In the genomic region with DNA sequence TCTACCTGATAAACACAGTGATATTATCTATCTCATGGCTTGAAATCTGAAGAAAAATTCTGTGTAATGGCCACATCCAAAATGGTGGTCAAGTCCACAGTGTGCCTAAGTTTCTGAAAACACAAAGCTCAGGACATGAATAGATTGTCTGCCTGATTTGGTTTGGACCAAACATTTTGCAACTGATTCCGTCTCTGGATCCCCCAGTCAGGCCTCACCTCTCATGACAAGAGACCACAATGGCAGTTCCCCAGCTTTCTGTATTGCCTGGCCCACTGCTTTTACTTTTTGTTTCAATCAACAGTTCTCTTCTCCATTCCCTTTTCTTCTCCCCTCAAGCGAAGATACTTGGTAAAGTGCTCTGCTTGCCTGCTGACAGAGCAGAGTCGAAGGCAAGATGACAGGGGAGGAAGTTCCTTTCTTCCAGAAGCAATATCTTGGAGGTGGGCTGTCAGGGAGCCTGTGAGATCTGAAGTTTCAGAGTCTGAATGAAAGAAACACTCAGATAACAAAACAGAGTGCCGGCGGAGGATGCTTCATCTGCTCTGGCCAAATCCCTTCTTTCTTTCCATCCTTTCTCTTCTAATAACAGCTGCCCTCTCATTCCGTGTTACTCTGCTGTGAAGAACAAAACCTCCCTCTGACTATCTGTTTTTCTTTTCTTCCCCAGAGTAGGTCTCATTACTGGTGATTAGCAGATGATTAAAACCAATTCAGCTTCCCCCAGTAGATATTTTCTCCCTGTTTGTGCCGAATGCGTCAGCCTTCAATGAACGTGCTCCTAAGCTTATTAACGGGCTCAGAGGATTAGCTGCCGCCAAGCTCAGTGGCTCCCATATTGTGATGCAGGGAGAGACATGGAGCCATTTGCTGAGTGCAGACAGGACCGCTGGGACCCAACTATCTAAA, we compare ENCODE assay signal across 16 mouse cellular contexts.
DNase-seq lines count a peak whose midpoint lies in the region; ATAC-seq lines count a peak whose summit lies in the region.
"Had no signal": no experiment of that assay in that cellular context is flagged by ENCODE, and none has a peak within 500 bp of the region (broad histone marks: within the 10 kb centered on the region; RNA-seq: fewer than 3 reads in every experiment).

No protein-coding gene starts in this region.

- no peaks in the 10 kb centered on the region for H3K4me1 ChIP-seq in embryonic facial prominence, embryonic 11.5 days (ENCODE audit: control insufficient read depth, insufficient read depth, low read length)
- H3K4me1 ChIP-seq in embryonic facial prominence, embryonic 10.5 days = peaks cover 16% of the 10 kb centered on the region
- H3K4me1 ChIP-seq in forebrain, embryonic 14.5 days (ENCODE audit: control insufficient read depth, insufficient read depth, low read length) = peaks cover 17% of the 10 kb centered on the region; the same call in 1 of the 2 replicates
- H3K4me1 ChIP-seq in midbrain, embryonic 10.5 days = peaks cover 35% of the 10 kb centered on the region
- no peaks in the 10 kb centered on the region for H3K4me1 ChIP-seq in liver, embryonic 11.5 days (replicated peaks; ENCODE audit: control insufficient read depth, insufficient read depth, low read length)

- DNase-seq in embryonic facial prominence, embryonic 11.5 days (ENCODE audit: low spot score) = peak; percentile 39
- no peak for DNase-seq in embryonic facial prominence, embryonic 10.5 days (ENCODE audit: low spot score)
- peak; percentile 91 for DNase-seq in forebrain, embryonic 14.5 days (ENCODE audit: low spot score)
- peak; percentile 72 for DNase-seq in midbrain, embryonic 10.5 days (ENCODE audit: low spot score)
- DNase-seq in retina, postnatal 7 days (ENCODE audit: low read depth, low spot score) = peak; percentile 53
- no peak for DNase-seq in testis, postnatal 14 days (ENCODE audit: low spot score)
- no peak for DNase-seq in liver, embryonic 11.5 days (ENCODE audit: low spot score)
- no peak for DNase-seq in kidney, postnatal 14 days
- DNase-seq: adrenal gland, adult 2 months; cerebellum, postnatal 14 days; heart, postnatal 4 days; kidney, adult 9 months; lung, adult 2 months; thymus, postnatal 14 days had no signal

- 31% methylated on average over 12 of the region's 12 CpGs for WGBS in embryonic facial prominence, embryonic 11.5 days
- WGBS in embryonic facial prominence, embryonic 10.5 days = 34% methylated on average over 12 of the region's 12 CpGs
- WGBS in forebrain, embryonic 14.5 days = 2% methylated on average over 12 of the region's 12 CpGs
- WGBS in midbrain, embryonic 10.5 days = 9% methylated on average over 12 of the region's 12 CpGs
- 46% methylated on average over 12 of the region's 12 CpGs for WGBS in liver, embryonic 11.5 days

- H3K36me3 ChIP-seq in embryonic facial prominence, embryonic 11.5 days (replicated peaks; ENCODE audit: control insufficient read depth, insufficient read depth, low read depth, low read length) = no peaks in the 10 kb centered on the region
- H3K36me3 ChIP-seq in embryonic facial prominence, embryonic 10.5 days (replicated peaks) = no peaks in the 10 kb centered on the region
- H3K36me3 ChIP-seq in forebrain, embryonic 14.5 days (ENCODE audit: control insufficient read depth, insufficient read depth, low read length) = no peaks in the 10 kb centered on the region
- H3K36me3 ChIP-seq in midbrain, embryonic 10.5 days = 0 out of 2 replicates have a peak, but pooled peaks cover 3% of the 10 kb centered on the region
- no peaks in the 10 kb centered on the region for H3K36me3 ChIP-seq in liver, embryonic 11.5 days (ENCODE audit: control insufficient read depth, insufficient read depth, low read length)

- no peak overlapping the region for H3K9ac ChIP-seq in embryonic facial prominence, embryonic 11.5 days (replicated peaks; ENCODE audit: low read length)
- peak overlapping the region; percentile 25; the same call in 1 of the 2 replicates for H3K9ac ChIP-seq in forebrain, embryonic 14.5 days (ENCODE audit: low read length)
- H3K9ac ChIP-seq in liver, embryonic 11.5 days (ENCODE audit: low read depth, low read length) = no peak overlapping the region

- peak; percentile 56; the same call in 1 of the 2 replicates for ATAC-seq in embryonic facial prominence, embryonic 11.5 days (replicated peaks; ENCODE audit: insufficient number of reproducible peaks, low FRiP score, low TSS enrichment, low read depth)
- peak; percentile 93 for ATAC-seq in forebrain, embryonic 14.5 days
- ATAC-seq in liver, embryonic 11.5 days (replicated peaks; ENCODE audit: low FRiP score) = no peak

- no peak overlapping the region for H3K4me3 ChIP-seq in embryonic facial prominence, embryonic 11.5 days (ENCODE audit: low read depth, low read length)
- H3K4me3 ChIP-seq in embryonic facial prominence, embryonic 10.5 days = no peak overlapping the region
- no peak overlapping the region for H3K4me3 ChIP-seq in forebrain, embryonic 14.5 days (ENCODE audit: low read depth, low read length)
- H3K4me3 ChIP-seq in midbrain, embryonic 10.5 days = peak overlapping the region; percentile 29; the same call in 1 of the 2 replicates
- H3K4me3 ChIP-seq in liver, embryonic 11.5 days (ENCODE audit: low read depth, low read length) = no peak overlapping the region
- H3K4me3 ChIP-seq: layer of hippocampus, adult 2 months; myocyte had no signal

- H3K4me2 ChIP-seq in embryonic facial prominence, embryonic 11.5 days (ENCODE audit: low read depth, low read length) = no peak overlapping the region
- H3K4me2 ChIP-seq in forebrain, embryonic 14.5 days (ENCODE audit: low read length) = peak overlapping the region; percentile 36
- H3K4me2 ChIP-seq in liver, embryonic 11.5 days = no peak overlapping the region

- H3K27ac ChIP-seq in embryonic facial prominence, embryonic 11.5 days (replicated peaks; ENCODE audit: low read depth, low read length) = no peak overlapping the region
- H3K27ac ChIP-seq in embryonic facial prominence, embryonic 10.5 days (replicated peaks) = no peak overlapping the region
- peak overlapping the region; percentile 86 for H3K27ac ChIP-seq in forebrain, embryonic 14.5 days (ENCODE audit: low read depth, low read length)
- peak overlapping the region; percentile 84 for H3K27ac ChIP-seq in midbrain, embryonic 10.5 days (replicated peaks)
- H3K27ac ChIP-seq in liver, embryonic 11.5 days (ENCODE audit: low read depth, low read length) = no peak overlapping the region
- H3K27ac ChIP-seq: layer of hippocampus, adult 2 months had no signal

- no peaks in the 10 kb centered on the region for H3K27me3 ChIP-seq in embryonic facial prominence, embryonic 11.5 days (ENCODE audit: control insufficient read depth, insufficient read depth, low read length)
- peaks cover 11% of the 10 kb centered on the region; the same call in 1 of the 2 replicates for H3K27me3 ChIP-seq in embryonic facial prominence, embryonic 10.5 days (replicated peaks; ENCODE audit: low read depth, poor library complexity, severe bottlenecking)
- no peaks in the 10 kb centered on the region for H3K27me3 ChIP-seq in forebrain, embryonic 14.5 days (replicated peaks; ENCODE audit: control insufficient read depth, insufficient read depth, low read length)
- H3K27me3 ChIP-seq in midbrain, embryonic 10.5 days (ENCODE audit: low read depth, poor library complexity, severe bottlenecking) = peaks cover 8% of the 10 kb centered on the region
- no peaks in the 10 kb centered on the region for H3K27me3 ChIP-seq in liver, embryonic 11.5 days (replicated peaks; ENCODE audit: control insufficient read depth, insufficient read depth, low read length)

- no peaks in the 10 kb centered on the region for H3K9me3 ChIP-seq in embryonic facial prominence, embryonic 11.5 days (replicated peaks; ENCODE audit: control insufficient read depth, low read length)
- no peaks in the 10 kb centered on the region for H3K9me3 ChIP-seq in embryonic facial prominence, embryonic 10.5 days
- H3K9me3 ChIP-seq in forebrain, embryonic 14.5 days (replicated peaks; ENCODE audit: control insufficient read depth, low read length) = 0 out of 2 replicates have a peak, but pooled peaks cover 2% of the 10 kb centered on the region
- H3K9me3 ChIP-seq in midbrain, embryonic 10.5 days (replicated peaks) = peaks cover 4% of the 10 kb centered on the region
- no peaks in the 10 kb centered on the region for H3K9me3 ChIP-seq in liver, embryonic 11.5 days (ENCODE audit: control insufficient read depth, low read length)

Comparison
In these comparisons a context has a peak if more than half of its experiments do, and no peak if none do; other contexts are left out.
1. DNase-seq: peak in embryonic facial prominence, embryonic 11.5 days (single experiment), forebrain, embryonic 14.5 days (single experiment), midbrain, embryonic 10.5 days (single experiment) and retina, postnatal 7 days (single experiment); none in embryonic facial prominence, embryonic 10.5 days (single experiment), testis, postnatal 14 days (single experiment), liver, embryonic 11.5 days (single experiment) and kidney, postnatal 14 days (single experiment).
2. H3K27ac ChIP-seq: peak in forebrain, embryonic 14.5 days (single experiment) and midbrain, embryonic 10.5 days (single experiment); none in embryonic facial prominence, embryonic 11.5 days (single experiment), embryonic facial prominence, embryonic 10.5 days (single experiment) and liver, embryonic 11.5 days (single experiment).